Mouse (Mus musculus) c-Kit-positive CD71-negative TER-119-negative erythroid progenitor cells, embryonic 14.5 days (primary cell): ENCODE measurements around the gene Zfp524.
"Not testable (repeated sequence)": the region's sequence is repeated elsewhere in the genome, so short reads cannot be mapped to it uniquely, and the experiment has no call there.

Experiments used
- DNase-seq: peaks from one replicate; pipeline ENCODE4 v3.0.0-alpha.2; 2013; ENCODE audit warnings: low read depth

Gene Zfp524

GRCm38 (mm10) chr7:5016057-5016456, 1.8 kb downstream of the Zfp524 start:
- DNase-seq: no peak

- no peak for DNase-seq
Measured at GRCm38 (mm10) chr7:5016920-5017319, 2.7 kb downstream of the Zfp524 start.

DNA sequence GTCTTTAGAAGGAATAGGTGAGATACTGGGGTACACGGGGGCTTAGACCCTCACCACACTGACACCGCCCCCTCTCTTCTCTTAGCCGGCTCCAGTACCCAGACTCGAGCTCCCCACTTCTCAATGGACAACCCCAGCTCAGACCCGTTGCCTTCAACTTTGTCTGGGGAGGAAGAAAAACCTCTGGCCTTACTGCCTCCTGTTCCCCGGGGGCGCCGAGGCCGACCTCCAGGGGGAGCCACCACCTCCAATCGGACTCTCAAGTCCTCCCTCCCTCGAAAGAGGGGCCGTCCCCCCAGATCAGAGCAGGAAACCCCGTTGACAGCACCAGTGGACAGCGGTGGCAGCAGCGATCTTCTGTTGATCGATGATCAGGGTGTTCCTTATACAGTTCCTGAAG, 3.1 kb downstream of the Zfp524 start:
- DNase-seq: no peak

- no peak for DNase-seq
Measured at GRCm38 (mm10) chr7:5017931-5018330, 3.7 kb downstream of the Zfp524 start.

GRCm38 (mm10) chr7:5019576-5019975, 5.4 kb downstream of the Zfp524 start:
- not testable (repeated sequence) for DNase-seq

- peak; percentile 98 for DNase-seq
Measured at GRCm38 (mm10) chr7:5020000-5020681, 5.9 kb downstream of the Zfp524 start, which contains the start of the genes Zfp865 and Ccdc106. TSS of gene Zfp865 (plus strand) at chr7:5020376. TSS of gene Ccdc106 (plus strand) at chr7:5020553.

- DNase-seq: no peak
Measured at GRCm38 (mm10) chr7:5020685-5021084, 6.5 kb downstream of the Zfp524 start.

GRCm38 (mm10) chr7:5021197-5021596, 7.0 kb downstream of the Zfp524 start:
- DNase-seq: no peak

DNA sequence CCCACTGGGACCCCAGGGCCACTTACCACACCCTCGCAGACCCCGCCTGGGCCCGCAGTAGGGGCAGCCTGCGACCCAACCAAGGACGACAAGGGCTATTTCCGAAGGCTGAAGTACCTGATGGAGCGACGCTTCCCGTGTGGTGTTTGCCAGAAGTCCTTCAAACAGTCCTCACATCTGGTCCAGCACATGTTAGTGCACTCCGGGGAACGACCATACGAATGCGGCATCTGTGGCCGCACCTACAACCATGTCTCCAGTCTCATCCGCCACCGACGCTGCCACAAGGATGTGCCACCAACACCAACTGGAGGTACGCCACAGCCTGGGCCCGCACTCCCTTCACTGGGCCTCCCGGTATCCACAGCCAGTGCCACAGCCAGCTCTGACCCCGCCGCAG, 15.3 kb downstream of the Zfp524 start:
- no peak for DNase-seq

- no peak for DNase-seq
Measured at GRCm38 (mm10) chr7:5029946-5030345, 15.7 kb downstream of the Zfp524 start.

DNA sequence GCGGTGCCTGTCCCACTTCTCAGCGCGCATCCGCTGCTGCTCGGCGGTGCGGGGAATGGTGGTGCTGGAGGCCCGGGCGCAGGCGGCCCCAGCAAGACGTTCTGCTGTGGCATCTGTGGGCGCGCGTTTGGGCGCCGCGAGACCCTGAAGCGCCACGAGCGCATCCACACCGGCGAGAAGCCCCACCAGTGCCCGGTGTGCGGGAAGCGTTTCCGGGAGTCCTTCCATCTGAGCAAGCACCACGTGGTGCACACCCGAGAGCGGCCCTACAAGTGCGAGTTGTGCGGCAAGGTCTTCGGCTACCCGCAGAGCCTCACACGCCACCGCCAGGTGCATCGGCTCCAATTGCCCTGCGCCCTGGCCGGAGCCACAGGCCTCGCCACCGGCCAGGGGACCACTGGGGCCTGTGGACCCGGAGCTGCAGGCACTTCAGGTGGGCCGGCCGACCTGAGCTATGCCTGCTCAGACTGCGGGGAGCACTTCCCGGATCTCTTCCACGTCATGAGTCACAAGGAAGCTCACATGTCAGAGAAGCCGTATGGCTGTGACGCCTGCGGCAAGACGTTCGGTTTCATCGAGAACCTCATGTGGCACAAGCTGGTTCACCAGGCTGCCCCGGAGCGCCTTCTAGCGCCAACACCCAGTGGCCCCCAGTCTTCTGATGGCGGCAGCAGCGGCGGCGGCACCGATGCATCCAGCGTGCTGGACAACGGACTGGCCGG, 16.5 kb downstream of the Zfp524 start:
- no peak for DNase-seq

- DNase-seq: no peak
Measured at GRCm38 (mm10) chr7:5031496-5031895, 17.3 kb downstream of the Zfp524 start.

DNA sequence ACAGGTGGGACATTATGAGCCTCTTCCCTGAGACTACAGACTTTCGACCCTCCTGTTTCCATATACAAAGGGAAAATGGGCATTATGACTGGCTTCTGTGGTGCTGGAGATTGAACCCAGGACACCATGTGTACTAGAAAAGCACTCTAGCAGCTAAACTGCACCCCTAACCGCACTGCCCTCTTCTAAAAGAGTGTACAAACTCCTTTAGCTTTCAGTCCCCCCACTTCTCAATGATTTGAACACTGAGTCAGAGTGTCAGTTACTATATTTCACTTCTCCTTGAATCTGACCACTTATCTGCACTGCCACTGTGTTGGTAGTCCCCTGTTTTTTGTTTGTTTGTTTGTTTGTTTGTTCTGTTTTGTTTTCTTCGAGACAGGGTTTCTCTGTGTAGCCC, 19.6 kb downstream of the Zfp524 start, which contains the start of gene 4632433K11Rik:
Gene 4632433K11Rik, plus strand, starts transcription at position 301 of the 400 bp plus-strand sequence.
- no peak for DNase-seq

DNA sequence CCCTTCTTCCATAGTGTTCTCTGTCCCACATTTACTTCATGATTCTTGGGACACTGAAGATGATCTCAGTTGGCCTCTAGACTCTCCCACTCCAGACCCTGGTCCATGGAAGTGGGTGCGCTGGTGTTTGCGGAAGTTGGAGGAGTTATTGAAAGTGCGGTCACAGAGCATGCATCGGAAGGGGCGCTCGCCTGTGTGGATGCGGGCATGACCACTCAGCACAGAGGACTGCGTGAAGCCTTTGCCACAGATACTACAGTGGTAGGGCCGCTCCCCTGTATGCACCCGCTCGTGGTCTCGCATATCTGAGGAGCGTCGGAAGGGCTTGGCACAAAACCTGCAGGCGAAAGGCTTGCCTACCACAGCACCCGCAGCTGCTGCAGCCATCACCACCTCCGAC, 21.4 kb downstream of the Zfp524 start:
- no peak for DNase-seq

DNA sequence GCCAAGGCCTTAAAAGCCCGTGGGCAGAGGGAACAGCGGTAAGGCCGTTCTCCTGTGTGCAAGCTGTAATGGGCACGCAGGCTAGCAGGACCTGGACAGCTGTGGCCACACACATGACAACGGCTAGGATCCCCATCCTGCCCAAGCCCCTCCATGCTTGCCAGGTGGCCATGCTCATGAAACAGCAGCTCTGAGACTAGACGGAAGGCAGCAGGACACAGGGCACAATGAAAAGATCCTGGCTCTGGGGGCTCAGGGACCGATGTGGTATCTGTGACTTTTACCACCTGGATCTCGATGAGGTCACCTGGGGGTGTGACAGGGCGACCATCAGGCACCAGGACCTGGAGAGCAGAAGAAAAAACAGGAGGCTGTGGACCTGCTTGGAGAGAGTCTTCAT, 21.9 kb downstream of the Zfp524 start:
- DNase-seq: no peak

- no peak for DNase-seq
Measured at GRCm38 (mm10) chr7:5037026-5037425, 22.8 kb downstream of the Zfp524 start.

GRCm38 (mm10) chr7:5037467-5037866, 23.3 kb downstream of the Zfp524 start:
- no peak for DNase-seq

DNA sequence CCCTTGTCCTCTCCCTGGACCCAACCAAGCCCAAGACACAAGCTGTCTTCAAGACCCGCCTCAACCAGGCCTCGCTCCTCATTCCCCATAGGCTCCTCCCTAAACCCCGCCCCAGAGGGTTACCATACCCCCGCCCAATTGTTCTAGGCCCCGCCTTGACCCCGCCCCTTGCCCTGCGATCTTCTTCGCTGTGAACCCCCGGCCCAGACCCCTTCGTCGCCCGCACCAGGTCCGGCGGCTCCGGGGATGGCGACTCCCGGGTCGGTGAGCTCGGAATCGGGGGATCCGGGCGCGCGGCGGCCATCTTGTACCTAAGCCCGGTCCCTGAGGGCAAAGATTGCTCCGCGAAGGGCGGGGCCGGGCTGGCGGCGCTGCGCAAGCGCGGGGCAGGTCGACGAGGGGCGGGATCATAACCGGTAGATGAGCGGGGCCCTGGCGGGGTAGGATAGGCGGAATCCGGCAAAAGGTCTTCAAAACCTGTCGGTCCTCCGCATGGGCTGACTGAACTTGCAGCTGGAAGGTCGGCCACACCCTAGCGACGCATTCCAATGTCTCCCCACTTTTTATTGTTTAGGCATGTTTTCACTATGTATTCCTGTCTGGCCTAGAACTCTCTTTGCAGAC, 24.0 kb downstream of the Zfp524 start, which contains the start of gene Zfp784:
Gene Zfp784, minus strand, starts transcription at position 338 of the 624 bp plus-strand sequence.
- peak; percentile 80 for DNase-seq

GRCm38 (mm10) chr7:5038940-5039339, 24.7 kb downstream of the Zfp524 start:
- no peak for DNase-seq

GRCm38 (mm10) chr7:5044981-5045380, 30.8 kb downstream of the Zfp524 start:
- DNase-seq: no peak

- no peak for DNase-seq
Measured at GRCm38 (mm10) chr7:5046112-5046511, 31.9 kb downstream of the Zfp524 start.

DNA sequence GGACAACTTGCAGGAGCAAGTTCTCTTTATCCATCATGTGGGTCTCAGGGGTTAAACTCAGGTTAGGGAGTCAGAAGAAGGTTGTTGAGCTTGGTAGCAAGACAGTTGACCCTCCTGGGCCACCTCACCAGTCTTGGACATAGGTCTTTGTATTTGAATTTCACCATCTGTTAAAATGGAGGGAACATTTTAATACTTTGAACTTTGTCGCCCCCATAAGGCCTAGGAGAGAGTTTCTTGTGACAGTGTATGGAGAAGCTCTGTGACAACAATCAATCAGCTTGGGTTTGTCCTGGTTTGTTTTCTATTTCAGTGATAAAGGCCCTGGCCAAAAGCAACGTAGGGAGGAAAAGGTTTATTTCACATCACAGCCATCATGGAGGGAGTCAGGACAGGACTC, 33.1 kb downstream of the Zfp524 start:
- DNase-seq: no peak
